Mouse (Mus musculus) heart, embryonic 15.5 days (tissue): Measurements from ENCODE around the gene Fsip1. TPM values are rescaled to one million over a fixed set of nuclear protein-coding genes. Genes with fewer than 3 reads are reported as not detected.

ENCODE experiments used
- ATAC-seq: fragments of 200-750 bp; cut with Nextera tagmentation; replicated peaks from 2 replicates; pipeline ENCODE4 v1.8.0; 2017; ENCODE audit warnings: low read depth, moderate TSS enrichment; ENCODE audit not compliant: insufficient number of reproducible peaks, insufficient read depth, low FRiP score
- H3K27ac ChIP-seq: fragments of 300-500 bp; sonication (generic); 2 replicates; pipeline ENCODE4 v1.5.1; 2015; ENCODE audit warnings: mild to moderate bottlenecking, inconsistent platforms
- H3K27me3 ChIP-seq: fragments of 300-500 bp; sonication (generic); 2 replicates; pipeline ENCODE4 v1.6.1; 2015; ENCODE audit warnings: inconsistent platforms
- H3K36me3 ChIP-seq: fragments of 300-500 bp; sonication (generic); 2 replicates; pipeline ENCODE4 v1.6.1; 2015; ENCODE audit warnings: mild to moderate bottlenecking, inconsistent platforms
- H3K4me1 ChIP-seq: fragments of 300-500 bp; sonication (generic); replicated peaks from 2 replicates; pipeline ENCODE4 v1.6.1; 2015; ENCODE audit warnings: inconsistent platforms
- H3K4me2 ChIP-seq: fragments of 300-500 bp; sonication (generic); 2 replicates; pipeline ENCODE4 v1.6.1; 2015; ENCODE audit warnings: inconsistent platforms, mild to moderate bottlenecking, moderate library complexity
- H3K4me3 ChIP-seq: fragments of 300-500 bp; sonication (generic); 2 replicates; pipeline ENCODE4 v1.5.1; 2015; ENCODE audit warnings: mild to moderate bottlenecking, inconsistent platforms
- H3K9ac ChIP-seq: fragments of 300-500 bp; sonication (generic); 2 replicates; pipeline ENCODE4 v1.6.1; 2015; ENCODE audit warnings: mild to moderate bottlenecking, inconsistent platforms
- H3K9me3 ChIP-seq: fragments of 300-500 bp; sonication (generic); replicated peaks from 2 replicates; pipeline ENCODE4 v1.6.1; 2016; ENCODE audit warnings: inconsistent platforms
- WGBS: fragments of 180-500 bp; shearing (Covaris S2); methylation state at CpG from one replicate; pipeline ENCODE4 v1.1.7; 2015; ENCODE audit warnings: mixed read lengths; 5-methylcytosine and 5-hydroxymethylcytosine counted together
- polyA plus RNA-seq: library from polyadenylated mRNA; unstranded; fragments of >200 nt; fragmentation: Nextera tagmentation; extraction: Ambion mirVana; gene quantifications from 2 replicates; pipeline ENCODE4 v1.2.1, GENCODE M21; 2015

Fsip1 gene
- polyA plus RNA-seq, 1 experiment from 2014 or later = 0.10 TPM

GRCm38 (mm10) chr2:118122291-118122690 lies 134.5 kb downstream of the Fsip1 start:
- H3K36me3 ChIP-seq = peaks cover 39% of the 10 kb centered on the region
- H3K4me2 ChIP-seq = no peak overlapping the region
- H3K27me3 ChIP-seq = no peaks in the 10 kb centered on the region
- H3K9me3 ChIP-seq = no peaks in the 10 kb centered on the region
- no peak overlapping the region for H3K4me3 ChIP-seq
- no peak for ATAC-seq
- H3K27ac ChIP-seq = no peak overlapping the region
- H3K9ac ChIP-seq = no peak overlapping the region
- WGBS = 92% methylated on average over 6 of the region's 6 CpGs
- H3K4me1 ChIP-seq = no peaks in the 10 kb centered on the region

- Histone ChIP-seq H3K27me3 (no peaks in the 10 kb centered on the region), H3K4me1 (no peaks in the 10 kb centered on the region), H3K27ac (no peak overlapping the region), H3K9me3 (no peaks in the 10 kb centered on the region), H3K4me3 (no peak overlapping the region), H3K9ac (no peak overlapping the region), H3K36me3 (peaks cover 39% of the 10 kb centered on the region), H3K4me2 (no peak overlapping the region)
- WGBS = 90% methylated on average over 7 of the region's 7 CpGs
- no peak for ATAC-seq
These were observed 136.0 kb downstream of the Fsip1 start for GRCm38 (mm10) chr2:118120751-118121150.

DNA sequence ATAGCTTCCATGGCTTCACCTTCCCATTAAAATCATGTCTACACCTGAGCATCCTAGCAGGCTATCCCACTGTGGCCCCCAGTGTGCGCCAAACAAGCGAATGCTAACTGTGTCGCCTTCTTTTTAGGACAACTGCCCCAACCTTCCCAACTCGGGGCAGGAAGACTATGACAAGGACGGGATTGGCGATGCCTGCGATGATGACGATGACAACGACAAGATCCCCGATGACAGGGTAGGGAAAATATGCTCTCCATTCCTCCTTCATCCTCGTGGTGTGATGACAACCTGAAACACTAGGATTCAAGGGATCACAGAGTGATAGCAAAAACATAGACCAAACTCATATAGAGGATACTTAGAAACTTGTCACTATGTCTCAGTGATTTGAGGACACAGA lies 136.7 kb downstream of the Fsip1 start:
- no peak for ATAC-seq
- H3K4me2 ChIP-seq = no peak overlapping the region
- no peak overlapping the region for H3K4me3 ChIP-seq
- H3K36me3 ChIP-seq = peaks cover 39% of the 10 kb centered on the region
- H3K9ac ChIP-seq = no peak overlapping the region
- H3K4me1 ChIP-seq = no peaks in the 10 kb centered on the region
- H3K9me3 ChIP-seq = no peaks in the 10 kb centered on the region
- no peaks in the 10 kb centered on the region for H3K27me3 ChIP-seq
- H3K27ac ChIP-seq = no peak overlapping the region
- 90% methylated on average over 11 of the region's 11 CpGs for WGBS

DNA sequence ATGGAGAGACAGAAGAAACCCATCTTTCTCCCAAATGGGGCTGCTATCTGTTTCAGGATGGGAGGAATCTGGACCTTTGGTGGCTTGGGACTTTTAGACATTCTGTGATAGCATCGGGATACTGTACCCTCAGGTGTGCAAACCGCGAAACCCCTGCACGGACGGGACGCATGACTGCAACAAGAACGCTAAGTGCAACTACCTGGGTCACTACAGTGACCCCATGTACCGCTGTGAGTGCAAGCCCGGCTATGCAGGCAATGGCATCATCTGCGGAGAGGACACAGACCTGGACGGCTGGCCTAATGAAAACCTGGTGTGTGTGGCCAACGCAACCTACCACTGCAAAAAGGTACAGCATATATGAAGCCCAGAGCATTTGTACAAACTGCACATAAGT lies 137.1 kb downstream of the Fsip1 start:
- Histone ChIP-seq H3K4me3 (no peak overlapping the region), H3K9ac (no peak overlapping the region), H3K9me3 (no peaks in the 10 kb centered on the region), H3K4me1 (no peaks in the 10 kb centered on the region), H3K4me2 (no peak overlapping the region), H3K36me3 (peaks cover 39% of the 10 kb centered on the region), H3K27ac (no peak overlapping the region), H3K27me3 (no peaks in the 10 kb centered on the region)
- ATAC-seq = no peak
- 95% methylated on average over 12 of the region's 12 CpGs for WGBS

GRCm38 (mm10) chr2:118118515-118118914 lies 138.3 kb downstream of the Fsip1 start:
- 85% methylated on average over 7 of the region's 7 CpGs for WGBS
- Histone ChIP-seq H3K9me3 (no peaks in the 10 kb centered on the region), H3K27me3 (no peaks in the 10 kb centered on the region), H3K27ac (no peak overlapping the region), H3K9ac (no peak overlapping the region), H3K36me3 (peaks cover 34% of the 10 kb centered on the region), H3K4me1 (no peaks in the 10 kb centered on the region), H3K4me2 (no peak overlapping the region), H3K4me3 (no peak overlapping the region)
- ATAC-seq = no peak

- Histone ChIP-seq H3K4me2 (no peak overlapping the region), H3K27me3 (no peaks in the 10 kb centered on the region), H3K27ac (no peak overlapping the region), H3K9me3 (no peaks in the 10 kb centered on the region), H3K36me3 (peaks cover 30% of the 10 kb centered on the region), H3K9ac (no peak overlapping the region), H3K4me1 (peaks cover 3% of the 10 kb centered on the region; the same call in 1 of the 2 replicates), H3K4me3 (no peak overlapping the region)
- ATAC-seq = no peak
- 76% methylated on average over 6 of the region's 6 CpGs for WGBS
These were observed 138.7 kb downstream of the Fsip1 start for GRCm38 (mm10) chr2:118118045-118118444.

- Histone ChIP-seq H3K4me2 (no peak overlapping the region), H3K4me1 (peaks cover 6% of the 10 kb centered on the region; the same call in 1 of the 2 replicates), H3K36me3 (peaks cover 25% of the 10 kb centered on the region), H3K4me3 (no peak overlapping the region), H3K27me3 (no peaks in the 10 kb centered on the region), H3K9ac (no peak overlapping the region), H3K9me3 (no peaks in the 10 kb centered on the region), H3K27ac (no peak overlapping the region)
- ATAC-seq = no peak
- WGBS = 65% methylated on average over 11 of the region's 11 CpGs
These were observed 139.4 kb downstream of the Fsip1 start for GRCm38 (mm10) chr2:118117401-118117800.

DNA sequence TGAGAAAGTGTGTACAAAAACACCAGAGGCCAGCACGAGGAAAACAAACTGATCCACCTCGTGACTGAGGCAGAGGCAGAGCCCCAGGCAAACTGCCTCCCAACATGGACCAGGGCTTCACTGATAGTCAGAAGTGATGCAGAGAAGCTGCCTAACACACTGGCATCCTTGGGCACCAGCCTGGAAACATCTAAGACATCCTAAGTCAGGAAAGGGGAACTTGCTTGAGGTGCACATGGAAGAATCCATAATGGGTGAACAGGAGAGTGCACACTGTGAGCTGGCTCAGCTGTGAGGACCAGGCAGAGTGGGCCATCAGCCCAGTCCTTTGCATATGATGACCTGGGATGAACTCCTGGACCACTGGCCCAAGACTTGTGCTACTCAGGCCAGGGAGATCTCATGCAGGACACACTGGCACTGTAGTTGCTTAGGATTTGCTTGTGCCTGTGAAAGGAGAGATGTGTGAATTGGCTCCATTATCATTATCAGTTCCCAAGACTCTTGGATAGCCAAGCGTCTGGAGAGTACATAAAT lies 139.9 kb downstream of the Fsip1 start:
- H3K36me3 ChIP-seq = peaks cover 23% of the 10 kb centered on the region
- no peaks in the 10 kb centered on the region for H3K9me3 ChIP-seq
- ATAC-seq = no peak
- H3K4me2 ChIP-seq = no peak overlapping the region
- H3K27me3 ChIP-seq = no peaks in the 10 kb centered on the region
- H3K4me1 ChIP-seq = peaks cover 12% of the 10 kb centered on the region; the same call in 1 of the 2 replicates
- 58% methylated on average over 3 of the region's 3 CpGs for WGBS
- no peak overlapping the region for H3K4me3 ChIP-seq
- no peak overlapping the region for H3K9ac ChIP-seq
- no peak overlapping the region for H3K27ac ChIP-seq

DNA sequence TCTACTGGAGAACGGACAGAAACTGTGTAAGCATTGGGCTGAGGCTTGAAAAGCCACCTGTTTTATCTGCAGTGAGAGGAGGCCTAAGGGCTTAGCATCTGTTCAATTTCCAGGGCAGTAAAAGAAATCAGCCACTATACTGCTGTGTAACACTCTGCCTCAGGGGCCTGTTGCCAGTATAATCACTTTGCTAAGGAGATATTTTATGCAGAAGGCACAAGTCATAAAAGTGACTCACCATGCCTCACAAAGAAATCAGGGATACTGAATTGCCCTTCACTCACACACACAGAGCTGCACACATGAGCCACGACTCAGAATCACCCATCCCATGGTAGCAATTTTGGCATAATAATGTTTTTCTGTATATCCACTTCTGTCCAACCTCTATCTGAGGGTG lies 140.6 kb downstream of the Fsip1 start:
- Histone ChIP-seq H3K27me3 (no peaks in the 10 kb centered on the region), H3K9ac (no peak overlapping the region), H3K27ac (no peak overlapping the region), H3K4me1 (peaks cover 15% of the 10 kb centered on the region; the same call in 1 of the 2 replicates), H3K36me3 (peaks cover 23% of the 10 kb centered on the region), H3K4me2 (no peak overlapping the region), H3K4me3 (no peak overlapping the region), H3K9me3 (no peaks in the 10 kb centered on the region)
- no peak for ATAC-seq
- 66% methylated on average over 2 of the region's 2 CpGs for WGBS

DNA sequence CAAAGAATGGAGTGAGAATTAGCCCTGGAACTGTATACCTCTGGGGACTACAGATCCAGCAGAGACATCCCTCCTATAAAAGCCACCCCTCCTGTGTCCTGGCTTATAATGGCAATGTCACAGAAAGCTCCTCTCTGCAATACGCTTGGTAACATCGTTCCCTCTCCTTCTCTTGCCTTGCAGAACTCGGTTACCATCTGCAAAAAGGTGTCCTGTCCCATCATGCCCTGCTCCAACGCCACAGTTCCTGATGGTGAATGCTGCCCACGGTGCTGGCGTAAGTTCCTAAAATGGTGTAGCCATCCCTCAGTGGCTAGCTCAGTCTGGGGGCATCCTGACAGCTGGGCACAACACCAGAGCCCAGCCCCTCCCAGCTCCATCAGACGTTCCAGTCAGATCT lies 141.1 kb downstream of the Fsip1 start:
- 78% methylated on average over 7 of the region's 7 CpGs for WGBS
- Histone ChIP-seq H3K27ac (no peak overlapping the region), H3K4me2 (no peak overlapping the region), H3K36me3 (peaks cover 19% of the 10 kb centered on the region), H3K27me3 (no peaks in the 10 kb centered on the region), H3K9ac (no peak overlapping the region), H3K4me1 (peaks cover 17% of the 10 kb centered on the region), H3K4me3 (no peak overlapping the region), H3K9me3 (no peaks in the 10 kb centered on the region)
- ATAC-seq = no peak

DNA sequence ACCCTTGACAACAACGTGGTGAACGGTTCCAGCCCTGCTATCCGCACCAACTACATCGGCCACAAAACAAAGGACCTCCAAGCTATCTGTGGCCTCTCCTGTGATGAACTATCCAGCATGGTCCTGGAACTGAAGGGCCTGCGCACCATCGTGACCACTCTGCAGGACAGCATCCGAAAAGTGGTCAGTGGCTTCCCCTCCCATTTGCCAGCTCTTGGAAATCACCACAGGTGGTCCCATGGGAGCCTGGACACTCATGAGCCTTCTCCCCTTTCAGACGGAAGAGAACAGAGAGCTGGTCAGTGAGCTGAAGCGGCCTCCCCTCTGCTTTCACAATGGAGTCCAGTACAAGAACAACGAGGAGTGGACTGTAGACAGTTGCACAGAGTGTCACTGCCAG lies 142.1 kb downstream of the Fsip1 start:
- Histone ChIP-seq H3K9ac (no peak overlapping the region), H3K4me1 (peaks cover 26% of the 10 kb centered on the region), H3K4me3 (peak overlapping the region; percentile 64; the same call in 1 of the 2 replicates), H3K27me3 (no peaks in the 10 kb centered on the region), H3K9me3 (no peaks in the 10 kb centered on the region), H3K27ac (no peak overlapping the region), H3K4me2 (peak overlapping the region; percentile 34; the same call in 1 of the 2 replicates), H3K36me3 (peaks cover 9% of the 10 kb centered on the region)
- WGBS = 75% methylated on average over 10 of the region's 10 CpGs
- no peak for ATAC-seq

DNA sequence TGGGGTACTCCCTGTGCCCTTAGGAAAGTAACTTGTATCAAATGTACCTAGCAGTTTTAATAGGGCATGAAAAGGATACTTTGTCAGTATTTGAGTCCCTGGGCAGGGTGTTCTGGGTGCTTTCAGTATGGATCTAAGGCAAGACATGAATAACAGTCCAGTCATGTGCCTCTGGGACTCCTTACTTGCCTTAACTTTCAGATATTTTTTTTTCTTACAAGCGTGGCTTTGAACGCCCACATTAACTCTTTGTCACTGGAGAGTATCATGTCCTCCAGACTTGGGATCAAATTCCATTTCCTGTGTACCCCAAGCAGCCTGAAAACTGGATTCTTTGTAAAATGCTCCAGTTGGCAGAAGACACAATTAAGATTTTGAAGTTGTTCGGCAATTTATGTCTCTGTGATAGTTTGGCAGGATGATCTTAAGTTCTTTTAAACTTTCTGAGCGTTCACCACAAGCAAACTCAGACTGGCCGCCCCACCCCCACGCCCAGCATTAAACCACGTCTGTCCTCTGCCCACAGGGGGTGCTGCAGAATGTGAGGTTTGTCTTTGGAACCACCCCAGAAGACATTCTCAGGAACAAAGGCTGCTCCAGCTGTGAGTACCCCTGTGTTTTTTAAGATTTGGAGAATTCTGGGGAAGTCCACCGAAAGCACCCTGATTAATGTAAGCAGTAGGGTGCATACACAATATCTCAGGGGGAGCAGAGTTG lies 142.8 kb downstream of the Fsip1 start:
- peaks cover 26% of the 10 kb centered on the region for H3K4me1 ChIP-seq
- H3K36me3 ChIP-seq = peaks cover 2% of the 10 kb centered on the region
- H3K4me3 ChIP-seq = peak overlapping the region; percentile 64
- ATAC-seq = no peak
- H3K9me3 ChIP-seq = no peaks in the 10 kb centered on the region
- peak overlapping the region; percentile 95 for H3K4me2 ChIP-seq
- no peak overlapping the region for H3K9ac ChIP-seq
- no peak overlapping the region for H3K27ac ChIP-seq
- H3K27me3 ChIP-seq = no peaks in the 10 kb centered on the region
- 47% methylated on average over 8 of the region's 8 CpGs for WGBS
